Mouse (Mus musculus): ENCODE measurements around the gene Syn3.

DNA sequence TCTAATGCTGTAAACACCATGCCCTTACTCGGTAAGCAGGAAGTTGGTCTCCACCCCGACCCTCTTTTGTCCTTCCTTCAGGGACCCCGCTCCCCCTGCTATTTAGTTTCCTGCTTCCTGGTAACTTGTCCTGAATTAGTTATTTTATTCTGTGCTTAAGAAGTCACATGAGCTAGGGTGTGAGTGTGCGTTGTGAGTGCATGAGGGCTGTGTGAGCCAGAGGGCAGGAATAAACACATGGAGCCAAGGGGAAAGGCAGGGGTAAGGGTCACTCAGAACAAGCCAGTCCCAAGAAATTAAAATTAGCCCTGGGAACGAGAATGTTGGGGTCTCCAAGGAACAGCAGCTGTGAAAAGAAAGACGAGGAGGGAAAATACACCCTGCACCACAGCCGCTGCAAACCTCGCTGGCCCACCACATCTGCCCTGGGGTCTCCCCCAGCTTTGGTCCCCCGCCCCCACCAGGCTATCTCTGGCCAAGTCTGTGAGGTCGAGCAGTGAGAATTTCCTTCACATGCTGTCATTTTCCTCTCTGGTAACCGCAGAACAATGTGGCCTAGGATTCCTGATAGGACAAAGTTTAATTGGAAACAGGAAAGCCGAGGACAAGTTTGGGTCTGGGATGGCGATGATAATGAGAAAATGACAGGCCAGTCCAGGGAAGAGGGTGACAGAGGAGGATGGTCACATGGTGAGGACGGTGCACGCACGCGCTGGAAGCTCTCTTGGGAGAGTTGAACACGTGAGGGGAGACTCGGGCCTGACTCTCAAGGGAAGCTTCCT, 225.1 kb downstream of the Syn3 start:
- TF ChIP-seq CTCF (conservative IDR thresholded peaks at IDR 0.05; ENCODE audit: insufficient read depth, insufficient read length, low read depth, low read length): no peak
- TF ChIP-seq POLR2A (IDR thresholded peaks at IDR 0.05; ENCODE audit: low read depth, low read length): no peak
